Comparison of ENCODE assay signal across 9 mouse cellular contexts in the genomic region with DNA sequence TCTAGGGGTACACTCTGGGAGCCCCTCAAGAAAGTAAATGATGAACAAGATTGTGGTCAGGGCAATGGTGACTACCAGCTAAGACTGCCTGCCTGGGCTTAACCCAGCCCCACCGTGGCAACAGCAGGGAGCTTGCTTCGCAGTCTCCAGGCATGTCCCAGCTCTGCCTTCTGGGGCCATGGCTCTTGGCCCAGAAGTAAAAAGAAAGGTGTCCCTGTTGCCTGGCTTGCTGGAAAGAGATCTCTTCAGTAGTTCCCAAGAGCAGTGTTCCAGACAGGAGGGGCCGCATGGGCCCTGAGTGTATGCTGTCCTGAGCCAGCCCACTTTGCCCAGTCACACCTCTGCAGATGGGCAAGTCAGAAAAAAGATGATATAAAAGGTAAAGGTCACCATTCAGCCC. TPM values are rescaled to one million over a fixed set of nuclear protein-coding genes. Genes with fewer than 3 reads are reported as not detected.
DNase-seq lines count a peak whose midpoint lies in the region; ATAC-seq lines count a peak whose summit lies in the region.
"Had no signal": no experiment of that assay in that cellular context is flagged by ENCODE, and none has a peak within 500 bp of the region (broad histone marks: within the 10 kb centered on the region; RNA-seq: fewer than 3 reads in every experiment).

No protein-coding gene starts in this region.

- no peak overlapping the region for H3K9ac ChIP-seq in heart, embryonic 12.5 days
- no peak overlapping the region for H3K9ac ChIP-seq in embryonic facial prominence, embryonic 14.5 days (ENCODE audit: low read depth, low read length)

- H3K36me3 ChIP-seq in heart, embryonic 12.5 days: peaks cover 14% of the 10 kb centered on the region
- H3K36me3 ChIP-seq in embryonic facial prominence, embryonic 14.5 days (ENCODE audit: control insufficient read depth, insufficient read depth, low read length): peaks cover 13% of the 10 kb centered on the region; the same call in 1 of the 2 replicates
- peaks cover 12% of the 10 kb centered on the region; the same call in 1 of the 2 replicates for H3K36me3 ChIP-seq in limb, embryonic 10.5 days

- H3K4me1 ChIP-seq in heart, embryonic 12.5 days (replicated peaks): peaks cover 38% of the 10 kb centered on the region
- peaks cover 7% of the 10 kb centered on the region for H3K4me1 ChIP-seq in embryonic facial prominence, embryonic 14.5 days (ENCODE audit: control insufficient read depth, insufficient read depth, low read length)
- peaks cover 35% of the 10 kb centered on the region for H3K4me1 ChIP-seq in limb, embryonic 10.5 days

- no peaks in the 10 kb centered on the region for H3K9me3 ChIP-seq in heart, embryonic 12.5 days (replicated peaks)
- H3K9me3 ChIP-seq in embryonic facial prominence, embryonic 14.5 days (ENCODE audit: control insufficient read depth, low read length): no peaks in the 10 kb centered on the region
- no peaks in the 10 kb centered on the region for H3K9me3 ChIP-seq in limb, embryonic 10.5 days (replicated peaks)

- no peak overlapping the region for H3K4me3 ChIP-seq in heart, embryonic 12.5 days
- H3K4me3 ChIP-seq in embryonic facial prominence, embryonic 14.5 days (ENCODE audit: low read depth, low read length): no peak overlapping the region
- no peak overlapping the region for H3K4me3 ChIP-seq in limb, embryonic 10.5 days

- DNase-seq in heart, postnatal 4 days: no peak
- peak; percentile 41 for DNase-seq in 3134 (ENCODE audit: extremely low read depth, insufficient read length, low spot score)
- no peak for DNase-seq in embryonic facial prominence, embryonic 14.5 days (ENCODE audit: low spot score)
- DNase-seq in limb, embryonic 10.5 days (ENCODE audit: low spot score): no peak
- DNase-seq in yolk sac, embryonic 10.5 days (ENCODE audit: low spot score): no peak
- no peak for DNase-seq in right cerebral cortex, postnatal 14 days

- H3K27me3 ChIP-seq in heart, embryonic 12.5 days (replicated peaks): 0 out of 2 replicates have a peak, but pooled peaks cover 3% of the 10 kb centered on the region
- H3K27me3 ChIP-seq in embryonic facial prominence, embryonic 14.5 days (replicated peaks; ENCODE audit: control insufficient read depth, insufficient read depth, low read length): no peaks in the 10 kb centered on the region
- H3K27me3 ChIP-seq in limb, embryonic 10.5 days (ENCODE audit: low read depth, poor library complexity, severe bottlenecking): peaks cover 46% of the 10 kb centered on the region

- 62% methylated on average over 3 of the region's 3 CpGs for whole genome bisulfite sequencing in heart, embryonic 12.5 days
- 57% methylated on average over 3 of the region's 3 CpGs for WGBS in embryonic facial prominence, embryonic 14.5 days
- 51% methylated on average over 3 of the region's 3 CpGs for WGBS in limb, embryonic 10.5 days

- H3K27ac ChIP-seq in heart, embryonic 12.5 days (ENCODE audit: poor library complexity, severe bottlenecking): no peak overlapping the region
- no peak overlapping the region for H3K27ac ChIP-seq in embryonic facial prominence, embryonic 14.5 days (replicated peaks; ENCODE audit: low read depth, low read length)
- H3K27ac ChIP-seq in limb, embryonic 10.5 days: peak overlapping the region; percentile 37

- ATAC-seq in heart, embryonic 12.5 days (ENCODE audit: insufficient number of reproducible peaks, low FRiP score): 0 out of 2 replicates have a peak, but pooled peaks have one; percentile 22
- 0 out of 2 replicates have a peak, but pooled peaks have one; percentile 7 for ATAC-seq in embryonic facial prominence, embryonic 14.5 days (ENCODE audit: low read depth)
- no peak for ATAC-seq in activated CD4-positive, CD25-positive, alpha-beta regulatory T cell, adult 4 months

- H3K4me2 ChIP-seq in heart, embryonic 12.5 days: peak overlapping the region; percentile 41; the same call in 1 of the 2 replicates
- peak overlapping the region; percentile 46; the same call in 1 of the 2 replicates for H3K4me2 ChIP-seq in embryonic facial prominence, embryonic 14.5 days (ENCODE audit: low read depth, low read length)

RNA-seq across cellular contexts. Expression of gene Pgf, which starts 7.7 kb away (rescaled TPM):
- 8.3 TPM in 2 replicates for polyA plus RNA-seq in heart, embryonic 12.5 days (2016; fragmentation: Nextera tagmentation; extraction: Ambion mirVana)
- total RNA-seq in heart, postnatal 4 days (2021): 1 to 10 TPM; 3.7 to 4.9 TPM
- polyA plus RNA-seq in embryonic facial prominence, embryonic 14.5 days (2014; fragmentation: Nextera tagmentation; extraction: Ambion mirVana): 18.0 and 20.2 TPM in 2 replicates
- 6.9 and 9.6 TPM in 2 replicates for polyA plus RNA-seq in limb, embryonic 10.5 days (2016; fragmentation: Nextera tagmentation; extraction: Ambion mirVana)
- polyA plus RNA-seq in activated CD4-positive, CD25-positive, alpha-beta regulatory T cell, adult 4 months (2017; shearing (Covaris generic)): not detected
- total RNA-seq: granulocyte monocyte progenitor cell, adult 5-6 weeks had no signal

RNA-seq across cellular contexts. Expression of gene Rps6kl1, which starts 18.8 kb away (rescaled TPM):
- polyA plus RNA-seq in heart, embryonic 12.5 days (2016; fragmentation: Nextera tagmentation; extraction: Ambion mirVana): 1.2 and 1.6 TPM in 2 replicates
- 1 to 10 TPM; 2.3 to 3.0 TPM for total RNA-seq in heart, postnatal 4 days (2021)
- 1.5 and 1.8 TPM in 2 replicates for polyA plus RNA-seq in embryonic facial prominence, embryonic 14.5 days (2014; fragmentation: Nextera tagmentation; extraction: Ambion mirVana)
- polyA plus RNA-seq in limb, embryonic 10.5 days (2016; fragmentation: Nextera tagmentation; extraction: Ambion mirVana): 0.39 and 0.45 TPM in 2 replicates
- under 1 TPM; 0.73 to 0.83 TPM for polyA plus RNA-seq in activated CD4-positive, CD25-positive, alpha-beta regulatory T cell, adult 4 months (2017; shearing (Covaris generic))
- total RNA-seq: granulocyte monocyte progenitor cell, adult 5-6 weeks had no signal

RNA-seq across cellular contexts. Expression of gene Eif2b2, which starts 49.4 kb away (rescaled TPM):
- 49.0 and 51.3 TPM in 2 replicates for polyA plus RNA-seq in heart, embryonic 12.5 days (2016; fragmentation: Nextera tagmentation; extraction: Ambion mirVana)
- 10 to 100 TPM; 55.0 to 55.9 TPM for total RNA-seq in heart, postnatal 4 days (2021)
- polyA plus RNA-seq in embryonic facial prominence, embryonic 14.5 days (2014; fragmentation: Nextera tagmentation; extraction: Ambion mirVana): 74.5 and 91.6 TPM in 2 replicates
- polyA plus RNA-seq in limb, embryonic 10.5 days (2016; fragmentation: Nextera tagmentation; extraction: Ambion mirVana): 126 and 133 TPM in 2 replicates
- polyA plus RNA-seq in activated CD4-positive, CD25-positive, alpha-beta regulatory T cell, adult 4 months (2017; shearing (Covaris generic)): 10 to 100 TPM; 53.5 to 76.2 TPM

RNA-seq across cellular contexts. Expression of gene Dlst, which starts 59.2 kb away (rescaled TPM):
- polyA plus RNA-seq in heart, embryonic 12.5 days (2016; fragmentation: Nextera tagmentation; extraction: Ambion mirVana): 197 and 203 TPM in 2 replicates
- total RNA-seq in heart, postnatal 4 days (2021): 100 to 1,000 TPM; 538 to 559 TPM
- polyA plus RNA-seq in embryonic facial prominence, embryonic 14.5 days (2014; fragmentation: Nextera tagmentation; extraction: Ambion mirVana): 110 and 112 TPM in 2 replicates
- polyA plus RNA-seq in limb, embryonic 10.5 days (2016; fragmentation: Nextera tagmentation; extraction: Ambion mirVana): 116 and 123 TPM in 2 replicates
- 10 to 100 TPM; 59.2 to 69.7 TPM for polyA plus RNA-seq in activated CD4-positive, CD25-positive, alpha-beta regulatory T cell, adult 4 months (2017; shearing (Covaris generic))

RNA-seq across cellular contexts. Expression of gene Prox2, which starts 59.3 kb away (rescaled TPM):
- 1.1 and 2.8 TPM in 2 replicates for polyA plus RNA-seq in heart, embryonic 12.5 days (2016; fragmentation: Nextera tagmentation; extraction: Ambion mirVana)
- 1 to 10 TPM; 2.3 to 2.6 TPM for total RNA-seq in heart, postnatal 4 days (2021)
- polyA plus RNA-seq in embryonic facial prominence, embryonic 14.5 days (2014; fragmentation: Nextera tagmentation; extraction: Ambion mirVana): 2.9 and 3.9 TPM in 2 replicates
- polyA plus RNA-seq in limb, embryonic 10.5 days (2016; fragmentation: Nextera tagmentation; extraction: Ambion mirVana): 2.4 and 2.7 TPM in 2 replicates
- 1 to 10 TPM; 1.4 to 2.7 TPM for polyA plus RNA-seq in activated CD4-positive, CD25-positive, alpha-beta regulatory T cell, adult 4 months (2017; shearing (Covaris generic))
